Mouse (Mus musculus) E14TG2a.4 (cell line): Measurements from ENCODE around the gene Taar2.
A peak's percentile ranks its signal among the peaks of the same experiment; 100 is the strongest.

ENCODE experiments used
- H3K27me3 ChIP-seq: 2 replicates; pipeline ENCODE4 v1.6.1; 2014; ENCODE audit warnings: low read length, control low read depth; ENCODE audit not compliant: insufficient read depth
- H3K36me3 ChIP-seq: 2 replicates; pipeline ENCODE4 v1.6.1; 2014; ENCODE audit warnings: low read length, control low read depth; ENCODE audit not compliant: insufficient read depth
- H3K4me1 ChIP-seq: replicated peaks from 2 replicates; pipeline ENCODE4 v1.6.1; 2014; ENCODE audit warnings: low read depth, low read length, control low read depth
- H3K4me3 ChIP-seq: replicated peaks from 2 replicates; pipeline ENCODE4 v1.5.1; 2014; ENCODE audit warnings: mild to moderate bottlenecking, low read length
- H3K9me3 ChIP-seq: 2 replicates; pipeline ENCODE4 v1.6.1; 2014; ENCODE audit warnings: low read length, control low read depth
- CTCF ChIP-seq: conservative IDR thresholded peaks from 2 replicates; pipeline ENCODE4 v1.5.1; 2014; ENCODE audit warnings: low read length
- NANOG ChIP-seq: IDR thresholded peaks from 2 replicates; pipeline ENCODE4 v1.6.1; 2014; ENCODE audit warnings: borderline replicate concordance, low read length, mixed read lengths
- POU5F1 ChIP-seq: IDR thresholded peaks from 2 replicates; pipeline ENCODE4 v1.6.1; 2014; ENCODE audit warnings: low read length, borderline replicate concordance

Taar2 gene

GRCm38 (mm10) chr10:23923941-23924340 lies 14.4 kb upstream of the Taar2 start:
- no peaks in the 10 kb centered on the region for H3K9me3 ChIP-seq
- TF ChIP-seq NANOG = no peak
- TF ChIP-seq CTCF = no peak
- TF ChIP-seq POU5F1 = no peak
- no peaks in the 10 kb centered on the region for H3K36me3 ChIP-seq
- H3K4me1 ChIP-seq = no peaks in the 10 kb centered on the region
- H3K4me3 ChIP-seq = no peak overlapping the region
- H3K27me3 ChIP-seq = peaks cover 3% of the 10 kb centered on the region; the same call in 1 of the 2 replicates

GRCm38 (mm10) chr10:23937613-23938012 lies 759 bp upstream of the Taar2 start:
- no peaks in the 10 kb centered on the region for H3K27me3 ChIP-seq
- no peaks in the 10 kb centered on the region for H3K36me3 ChIP-seq
- no peak overlapping the region for H3K4me3 ChIP-seq
- peaks cover 6% of the 10 kb centered on the region; the same call in 1 of the 2 replicates for H3K4me1 ChIP-seq
- TF ChIP-seq CTCF (no peak), NANOG (peak; percentile 31; the same call in 1 of the 2 replicates), POU5F1 (no peak)
- H3K9me3 ChIP-seq = no peaks in the 10 kb centered on the region

- Histone ChIP-seq H3K9me3 (no peaks in the 10 kb centered on the region), H3K36me3 (no peaks in the 10 kb centered on the region), H3K4me3 (no peak overlapping the region), H3K27me3 (no peaks in the 10 kb centered on the region), H3K4me1 (peaks cover 6% of the 10 kb centered on the region; the same call in 1 of the 2 replicates)
- TF ChIP-seq POU5F1 = no peak
- peak; percentile 96 for TF ChIP-seq CTCF
These were observed 4.1 kb downstream of the Taar2 start for GRCm38 (mm10) chr10:23942465-23942864.

- TF ChIP-seq POU5F1 (no peak), NANOG (no peak), CTCF (no peak)
- Histone ChIP-seq H3K36me3 (no peaks in the 10 kb centered on the region), H3K9me3 (no peaks in the 10 kb centered on the region), H3K4me3 (no peak overlapping the region), H3K4me1 (no peaks in the 10 kb centered on the region), H3K27me3 (no peaks in the 10 kb centered on the region)
These were observed 9.7 kb downstream of the Taar2 start for GRCm38 (mm10) chr10:23948026-23948425.

- no peaks in the 10 kb centered on the region for H3K36me3 ChIP-seq
- TF ChIP-seq POU5F1 (no peak), NANOG (no peak), CTCF (no peak)
- no peaks in the 10 kb centered on the region for H3K4me1 ChIP-seq
- H3K9me3 ChIP-seq = no peaks in the 10 kb centered on the region
- H3K4me3 ChIP-seq = no peak within 1 kb of the TSS
- no peaks in the 10 kb centered on the region for H3K27me3 ChIP-seq
These were observed 11.2 kb downstream of the Taar2 start, which contains the start of gene Taar3 for GRCm38 (mm10) chr10:23949508-23950005. Gene Taar3, plus strand, starts transcription at chr10:23949558.

GRCm38 (mm10) chr10:23951714-23952113 lies 13.3 kb downstream of the Taar2 start:
- Histone ChIP-seq H3K27me3 (no peaks in the 10 kb centered on the region), H3K9me3 (no peaks in the 10 kb centered on the region), H3K4me3 (no peak overlapping the region), H3K4me1 (no peaks in the 10 kb centered on the region), H3K36me3 (no peaks in the 10 kb centered on the region)
- TF ChIP-seq CTCF = no peak
- TF ChIP-seq POU5F1 = no peak
- no peak for TF ChIP-seq NANOG

- Histone ChIP-seq H3K4me3 (no peak overlapping the region), H3K4me1 (no peaks in the 10 kb centered on the region), H3K27me3 (no peaks in the 10 kb centered on the region), H3K9me3 (no peaks in the 10 kb centered on the region), H3K36me3 (no peaks in the 10 kb centered on the region)
- TF ChIP-seq NANOG = no peak
- TF ChIP-seq POU5F1 = no peak
- TF ChIP-seq CTCF = no peak
These were observed 20.7 kb downstream of the Taar2 start for GRCm38 (mm10) chr10:23959071-23959470.

- H3K4me1 ChIP-seq = no peaks in the 10 kb centered on the region
- H3K36me3 ChIP-seq = no peaks in the 10 kb centered on the region
- H3K27me3 ChIP-seq = no peaks in the 10 kb centered on the region
- no peak within 1 kb of the TSS for H3K4me3 ChIP-seq
- no peaks in the 10 kb centered on the region for H3K9me3 ChIP-seq
- TF ChIP-seq POU5F1 (no peak), NANOG (no peak), CTCF (no peak)
These were observed 22.1 kb downstream of the Taar2 start, which contains the start of gene Taar4 for GRCm38 (mm10) chr10:23960444-23960915. Gene Taar4, plus strand, starts transcription at chr10:23960494.

GRCm38 (mm10) chr10:23963444-23963843 lies 25.1 kb downstream of the Taar2 start:
- no peaks in the 10 kb centered on the region for H3K27me3 ChIP-seq
- TF ChIP-seq NANOG = no peak
- no peak for TF ChIP-seq CTCF
- no peak for TF ChIP-seq POU5F1
- no peak overlapping the region for H3K4me3 ChIP-seq
- H3K36me3 ChIP-seq = no peaks in the 10 kb centered on the region
- H3K9me3 ChIP-seq = peaks cover 4% of the 10 kb centered on the region; the same call in 1 of the 2 replicates
- no peaks in the 10 kb centered on the region for H3K4me1 ChIP-seq
